Mouse (Mus musculus) heart, adult 2 months (tissue): ENCODE results near the gene Glis1. TPM values are rescaled to one million over a fixed set of nuclear protein-coding genes. Genes with fewer than 3 reads are reported as not detected.
A peak's percentile ranks its signal among the peaks of the same experiment; 100 is the strongest.

Experiments
- DNase-seq, 2 experiments: peaks; one replicate each; pipeline ENCODE4 v3.0.0; 2021
- H3K27ac ChIP-seq: fragments of 200-600 bp; 2 replicates; pipeline ENCODE4 v1.8.1; 2022
- H3K27me3 ChIP-seq: fragments of 200-500 bp; 2 replicates; pipeline ENCODE4 v1.6.1; 2012; ENCODE audit warnings: mild to moderate bottlenecking, low read length, inconsistent platforms, mixed read lengths; ENCODE audit not compliant: control insufficient read depth, insufficient read depth
- H3K36me3 ChIP-seq: fragments of 200-500 bp; 2 replicates; pipeline ENCODE4 v1.6.1; 2012; ENCODE audit warnings: low read length, inconsistent platforms; ENCODE audit not compliant: control insufficient read depth, insufficient read depth
- H3K4me1 ChIP-seq: fragments of 200-500 bp; 2 replicates; pipeline ENCODE4 v1.6.1; 2011; ENCODE audit warnings: low read length; ENCODE audit not compliant: control insufficient read depth, insufficient read depth
- H3K4me3 ChIP-seq: fragments of 200-600 bp; 2 replicates; pipeline ENCODE4 v1.8.1; 2022
- H3K79me2 ChIP-seq: fragments of 200-500 bp; replicated peaks from 2 replicates; pipeline ENCODE4 v1.6.1; 2012; ENCODE audit warnings: mild to moderate bottlenecking, inconsistent platforms, low read length, moderate library complexity, mixed read lengths; ENCODE audit not compliant: control insufficient read depth, insufficient read depth
- H3K9ac ChIP-seq: fragments of 200-500 bp; 2 replicates; pipeline ENCODE4 v1.6.1; 2012; ENCODE audit warnings: low read depth, mild to moderate bottlenecking, control low read depth, inconsistent platforms, low read length, mixed read lengths
- CTCF ChIP-seq: fragments of 200-600 bp; IDR thresholded peaks from 2 replicates; pipeline ENCODE4 v1.8.1; 2022; ENCODE audit warnings: antibody characterized with exemption, mild to moderate bottlenecking, moderate library complexity
- EP300 ChIP-seq: fragments of 200-500 bp; IDR thresholded peaks from 2 replicates; pipeline ENCODE4 v1.6.1; 2011; ENCODE audit warnings: low read depth, low read length, control low read depth; ENCODE audit not compliant: insufficient read depth
- POLR2A ChIP-seq: fragments of 200-500 bp; IDR thresholded peaks from 2 replicates; pipeline ENCODE4 v1.6.1; 2011; ENCODE audit warnings: mild to moderate bottlenecking, low read depth, low read length, control low read depth; ENCODE audit not compliant: insufficient read depth
- WGBS: fragments of 180-500 bp; shearing (Covaris S2); methylation state at CpG from one replicate; pipeline ENCODE4 v1.1.7; 2018; 5-methylcytosine and 5-hydroxymethylcytosine counted together
- intact Hi-C: fragments of 180-260 bp; cut with DNase I; formaldehyde crosslinking; loops from one replicate; pipeline ENCODE4 v1.15.1; 2025
- polyA plus RNA-seq: library from polyadenylated mRNA; depleted of rRNA; stranded (reverse); fragments of >200 nt; gene quantifications from 2 replicates; pipeline ENCODE4 v1.2.3, GENCODE M21; 2012
- total RNA-seq, 2 experiments: library from RNA; stranded (reverse); gene quantifications; 2 replicates each; pipeline ENCODE4 v1.2.3; 2021

Gene Glis1
- total and polyA plus RNA-seq, 3 experiments, result 0.29 to 0.52 (median 0.30) TPM

DNA sequence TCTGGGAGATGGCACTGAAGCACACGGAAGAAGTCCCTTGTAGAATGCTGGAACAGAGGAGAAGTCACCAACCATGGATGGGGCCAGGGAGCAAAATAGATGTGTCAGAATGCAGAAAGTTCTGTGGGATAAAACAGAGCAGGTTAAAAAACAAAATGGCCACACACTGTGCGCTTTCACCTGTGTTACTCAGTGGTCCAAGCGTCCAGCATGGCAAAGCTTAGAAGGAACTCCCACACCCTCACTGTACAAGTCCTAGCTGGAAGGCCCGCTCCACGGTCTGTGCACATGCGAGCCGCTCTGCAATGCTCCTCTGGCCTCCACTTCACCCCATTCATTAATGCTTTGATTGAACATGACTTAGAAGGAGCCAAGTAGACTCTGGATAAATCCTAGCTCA is 81.2 kb downstream of the Glis1 start:
- Histone ChIP-seq H3K9ac (no peak overlapping the region), H3K4me1 (no peaks in the 10 kb centered on the region), H3K27me3 (no peaks in the 10 kb centered on the region), H3K79me2 (no peaks in the 10 kb centered on the region), H3K4me3 (no peak overlapping the region), H3K27ac (no peak overlapping the region), H3K36me3 (no peaks in the 10 kb centered on the region)
- intact Hi-C loops, result no loop called here
- peak in 1 of 2 experiments; percentile 4 for DNase-seq
- TF ChIP-seq CTCF (no peak), EP300 (no peak), POLR2A (no peak)
- 96% methylated on average over 7 of the region's 7 CpGs for WGBS

- Histone ChIP-seq H3K4me1 (no peaks in the 10 kb centered on the region), H3K27ac (no peak overlapping the region), H3K36me3 (no peaks in the 10 kb centered on the region), H3K79me2 (no peaks in the 10 kb centered on the region), H3K9ac (no peak overlapping the region), H3K4me3 (no peak overlapping the region), H3K27me3 (no peaks in the 10 kb centered on the region)
- TF ChIP-seq POLR2A, result no peak
- TF ChIP-seq EP300, result no peak
- no peak for TF ChIP-seq CTCF
- no peak for DNase-seq
- intact Hi-C loops, result no loop called here
- 82% methylated on average over 11 of the region's 11 CpGs for WGBS
Measured at GRCm38 (mm10) chr4:107518766-107519165, 84.4 kb downstream of the Glis1 start.

DNA sequence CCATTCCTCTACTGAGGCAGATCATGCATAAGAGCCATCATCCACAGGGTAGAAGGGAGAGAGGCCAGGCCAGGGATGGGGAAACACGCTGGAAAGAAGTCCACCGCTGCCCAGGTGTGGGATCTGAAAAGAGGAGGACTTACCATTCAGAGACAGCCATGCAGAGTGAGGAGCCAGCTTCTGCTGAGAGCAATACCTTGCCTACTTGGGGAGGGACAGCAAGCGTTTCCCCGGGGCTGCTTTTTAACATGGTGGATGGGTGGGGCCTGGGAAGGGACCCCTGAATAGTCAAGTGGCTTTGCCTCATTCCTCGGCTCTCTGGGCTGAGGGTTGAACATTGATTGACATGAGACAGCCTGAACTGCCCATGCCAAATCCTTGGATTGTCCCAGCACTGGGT is 85.7 kb downstream of the Glis1 start:
- TF ChIP-seq CTCF (no peak), POLR2A (no peak), EP300 (no peak)
- Histone ChIP-seq H3K79me2 (no peaks in the 10 kb centered on the region), H3K27me3 (no peaks in the 10 kb centered on the region), H3K9ac (no peak overlapping the region), H3K4me1 (no peaks in the 10 kb centered on the region), H3K36me3 (no peaks in the 10 kb centered on the region), H3K4me3 (no peak overlapping the region), H3K27ac (no peak overlapping the region)
- 85% methylated on average over 5 of the region's 5 CpGs for WGBS
- no peak for DNase-seq
- intact Hi-C loops, result no loop called here

DNA sequence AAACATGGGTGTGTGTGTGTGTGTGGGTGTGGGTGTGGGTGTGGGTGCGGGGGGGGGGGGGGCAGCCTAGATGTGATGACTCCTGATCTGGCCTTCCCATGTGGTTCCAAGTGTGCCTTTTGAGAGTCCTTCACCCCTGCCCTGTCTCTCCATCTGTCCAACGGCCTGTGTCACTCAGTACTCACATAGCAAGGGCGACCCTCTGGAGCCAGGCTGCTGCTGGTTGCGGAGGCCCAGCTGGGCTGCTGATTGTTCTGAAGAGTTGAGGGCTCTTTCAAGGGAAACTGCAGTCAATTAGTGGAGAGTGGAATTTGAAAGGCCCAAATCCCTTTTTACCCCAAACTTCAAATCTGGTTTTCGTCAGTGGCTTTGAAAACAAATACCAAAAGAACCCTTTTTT is 86.4 kb downstream of the Glis1 start:
- WGBS, result 84% methylated on average over 5 of the region's 5 CpGs
- Histone ChIP-seq H3K27me3 (no peaks in the 10 kb centered on the region), H3K4me3 (no peak overlapping the region), H3K36me3 (no peaks in the 10 kb centered on the region), H3K9ac (no peak overlapping the region), H3K27ac (no peak overlapping the region), H3K4me1 (no peaks in the 10 kb centered on the region), H3K79me2 (no peaks in the 10 kb centered on the region)
- TF ChIP-seq EP300 (no peak), CTCF (no peak), POLR2A (no peak)
- DNase-seq, result peak in 1 of 2 experiments; percentile 12
- intact Hi-C loops, result no loop called here

GRCm38 (mm10) chr4:107523607-107524151 is 89.3 kb downstream of the Glis1 start:
- Histone ChIP-seq H3K79me2 (no peaks in the 10 kb centered on the region), H3K36me3 (no peaks in the 10 kb centered on the region), H3K4me1 (no peaks in the 10 kb centered on the region), H3K27ac (no peak overlapping the region), H3K4me3 (no peak overlapping the region), H3K9ac (no peak overlapping the region), H3K27me3 (no peaks in the 10 kb centered on the region)
- 68% methylated on average over 11 of the region's 11 CpGs for WGBS
- TF ChIP-seq POLR2A (no peak), CTCF (no peak), EP300 (no peak)
- intact Hi-C loops, result no loop called here
- DNase-seq, result peak in 1 of 2 experiments; percentile 10

DNA sequence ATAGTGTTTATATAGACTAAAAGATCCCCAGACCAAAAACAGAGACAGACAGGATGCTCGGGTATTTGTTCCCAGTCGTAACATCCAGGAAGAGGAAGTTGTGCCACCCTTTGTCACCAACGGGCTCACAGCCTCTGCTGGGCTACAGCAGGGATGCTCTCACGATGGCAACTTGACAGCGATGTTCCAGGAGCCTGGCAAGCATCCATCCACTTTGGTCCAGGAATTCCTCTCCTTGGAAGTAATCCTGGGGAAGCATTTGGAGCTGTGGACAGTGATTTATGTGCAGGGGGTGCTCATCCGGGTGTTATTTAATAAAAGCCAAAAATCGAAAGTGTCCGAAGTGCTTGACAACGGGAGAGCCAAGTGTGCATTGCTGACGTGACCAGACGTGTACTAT is 100.7 kb downstream of the Glis1 start:
- TF ChIP-seq EP300 (no peak), POLR2A (no peak), CTCF (no peak)
- intact Hi-C loops, result no loop called here
- no peak overlapping the region for H3K9ac ChIP-seq
- H3K4me3 ChIP-seq, result no peak overlapping the region
- no peaks in the 10 kb centered on the region for H3K36me3 ChIP-seq
- no peak overlapping the region for H3K27ac ChIP-seq
- H3K4me1 ChIP-seq, result no peaks in the 10 kb centered on the region
- DNase-seq, result no peak
- no peaks in the 10 kb centered on the region for H3K27me3 ChIP-seq
- WGBS, result 54% methylated on average over 11 of the region's 11 CpGs
- H3K79me2 ChIP-seq, result no peaks in the 10 kb centered on the region
